In the genomic region with DNA sequence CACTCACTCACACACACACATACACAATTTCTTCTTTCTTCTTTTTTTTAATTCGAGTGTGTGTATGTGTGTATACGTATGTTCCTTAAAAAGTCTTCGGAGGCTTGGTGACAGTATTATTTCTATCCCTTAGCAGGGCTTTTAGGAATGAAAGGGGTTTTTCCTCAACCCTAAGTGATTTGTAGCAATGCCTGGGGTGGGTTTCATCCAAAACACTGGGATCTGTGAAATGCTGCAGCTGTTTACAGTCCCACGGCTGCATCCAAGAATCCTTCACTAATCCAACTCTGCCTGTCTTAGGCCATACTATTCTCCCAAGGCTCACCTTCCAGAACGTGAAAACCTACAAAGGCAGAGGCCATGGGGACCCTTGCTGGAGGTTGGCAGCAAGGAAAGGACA, we compare ENCODE assay signal across 12 mouse cellular contexts.
DNase-seq lines count a peak whose midpoint lies in the region; ATAC-seq and TF ChIP-seq lines count a peak whose summit lies in the region.
"Had no signal": no experiment of that assay in that cellular context is flagged by ENCODE, and none has a peak within 500 bp of the region (broad histone marks: within the 10 kb centered on the region; RNA-seq: fewer than 3 reads in every experiment).

No protein-coding gene starts in this region.

- H3K4me3 ChIP-seq in ES-E14 (ENCODE audit: insufficient read depth in 1 of 2, low read depth in 1 of 2, low read length in 2 of 2, poor library complexity in 1 of 2, severe bottlenecking in 1 of 2): no peak overlapping the region
- no peak overlapping the region for H3K4me3 ChIP-seq in limb, embryonic 13.5 days
- H3K4me3 ChIP-seq: hindbrain, embryonic 15.5 days; midbrain, embryonic 13.5 days had no signal

- no peak overlapping the region for H3K4me2 ChIP-seq in limb, embryonic 13.5 days (replicated peaks)
- H3K4me2 ChIP-seq: hindbrain, embryonic 15.5 days; midbrain, embryonic 13.5 days had no signal

- H3K27ac ChIP-seq in ES-E14 (ENCODE audit: insufficient read depth, low read depth, low read length, poor library complexity, severe bottlenecking): 0 out of 2 replicates have a peak overlapping the region, but pooled peaks have one; percentile 34
- H3K27ac ChIP-seq in limb, embryonic 13.5 days: peak overlapping the region; percentile 63; the same call in 1 of the 2 replicates
- H3K27ac ChIP-seq: hindbrain, embryonic 15.5 days; midbrain, embryonic 13.5 days had no signal

- no peaks in the 10 kb centered on the region for H3K9me3 ChIP-seq in ES-E14 (ENCODE audit: control insufficient read depth, insufficient read depth, low read depth, low read length)
- no peaks in the 10 kb centered on the region for H3K9me3 ChIP-seq in limb, embryonic 13.5 days
- H3K9me3 ChIP-seq: hindbrain, embryonic 15.5 days; midbrain, embryonic 13.5 days had no signal

- H3K9ac ChIP-seq in ES-E14 (ENCODE audit: insufficient read depth, low read depth, low read length, poor library complexity, severe bottlenecking): peak overlapping the region; percentile 1; the same call in 1 of the 2 replicates
- H3K9ac ChIP-seq in limb, embryonic 13.5 days: no peak overlapping the region
- H3K9ac ChIP-seq: hindbrain, embryonic 15.5 days; midbrain, embryonic 13.5 days had no signal

- WGBS in limb, embryonic 13.5 days: 81% methylated on average over 5 of the region's 5 CpGs

- no peaks in the 10 kb centered on the region for H3K36me3 ChIP-seq in ES-E14 (ENCODE audit: control insufficient read depth, insufficient read depth, low read length, poor library complexity, severe bottlenecking)
- no peaks in the 10 kb centered on the region for H3K36me3 ChIP-seq in limb, embryonic 13.5 days
- H3K36me3 ChIP-seq: hindbrain, embryonic 15.5 days; midbrain, embryonic 13.5 days had no signal

- in situ Hi-C loops in ES-E14 (cut with MboI; ENCODE audit: low sequenced_read_pairs in 2 of 2, unreplicated experiment in 2 of 2): no loop called here

- H3K27me3 ChIP-seq in limb, embryonic 13.5 days: no peaks in the 10 kb centered on the region
- H3K27me3 ChIP-seq: hindbrain, embryonic 15.5 days; midbrain, embryonic 13.5 days had no signal

- DNase-seq in heart, adult 8-10 months (ENCODE audit: low spot score): peak; percentile 16
- no peak for DNase-seq in heart, adult 11 months
- DNase-seq in kidney, postnatal 4 days: peak; percentile 39 to 54
- DNase-seq in kidney, adult 9 months: no peak
- no peak for DNase-seq in ES-E14 (ENCODE audit: low read depth, low spot score)
- no peak for DNase-seq in right cerebral cortex, postnatal 36 days (ENCODE audit: low spot score in 2 of 2)
- DNase-seq in urinary bladder, postnatal 4 days (ENCODE audit: low spot score in 2 of 2): no peak
- DNase-seq: cerebellum, adult 11 months; layer of hippocampus, adult 9-11 months had no signal

- ATAC-seq in limb, embryonic 13.5 days (ENCODE audit: low FRiP score, low read depth): no peak
- ATAC-seq: midbrain, embryonic 13.5 days had no signal

- peaks cover 5 to 17% of the 10 kb centered on the region in 2 experiments; a peak in 2 of 4 replicates for H3K4me1 ChIP-seq in ES-E14 (ENCODE audit: control insufficient read depth in 2 of 2, insufficient read depth in 2 of 2, low read length in 2 of 2, poor library complexity in 1 of 2)
- H3K4me1 ChIP-seq in limb, embryonic 13.5 days: peaks cover 23% of the 10 kb centered on the region

TF ChIP-seq in ES-E14, 5 proteins besides CTCF, POLR2A, EP300 and RAD21:
- TF ChIP-seq MAFK (IDR thresholded peaks at IDR 0.05; ENCODE audit: insufficient read depth, low read depth, low read length): no peak
- TF ChIP-seq CHD2 (IDR thresholded peaks at IDR 0.05; ENCODE audit: low read depth, low read length): no peak
- TF ChIP-seq ZC3H11A (IDR thresholded peaks at IDR 0.05; ENCODE audit: borderline replicate concordance, low read depth, low read length): no peak
- no peak for TF ChIP-seq HCFC1 (IDR thresholded peaks at IDR 0.05; ENCODE audit: borderline replicate concordance, insufficient read depth, low read length)
- TF ChIP-seq ZNF384 (IDR thresholded peaks at IDR 0.05; ENCODE audit: low read depth, low read length): no peak

Comparison
In these comparisons a context has a peak if more than half of its experiments do, and no peak if none do; other contexts are left out.
1. DNase-seq: peak in heart, adult 8-10 months (single experiment) and kidney, postnatal 4 days (2 of 2); none in heart, adult 11 months (single experiment), kidney, adult 9 months (single experiment), ES-E14 (single experiment), right cerebral cortex, postnatal 36 days (0 of 2) and urinary bladder, postnatal 4 days (0 of 2).